Comparison of ENCODE assay signal across 7 mouse cellular contexts in the genomic region with DNA sequence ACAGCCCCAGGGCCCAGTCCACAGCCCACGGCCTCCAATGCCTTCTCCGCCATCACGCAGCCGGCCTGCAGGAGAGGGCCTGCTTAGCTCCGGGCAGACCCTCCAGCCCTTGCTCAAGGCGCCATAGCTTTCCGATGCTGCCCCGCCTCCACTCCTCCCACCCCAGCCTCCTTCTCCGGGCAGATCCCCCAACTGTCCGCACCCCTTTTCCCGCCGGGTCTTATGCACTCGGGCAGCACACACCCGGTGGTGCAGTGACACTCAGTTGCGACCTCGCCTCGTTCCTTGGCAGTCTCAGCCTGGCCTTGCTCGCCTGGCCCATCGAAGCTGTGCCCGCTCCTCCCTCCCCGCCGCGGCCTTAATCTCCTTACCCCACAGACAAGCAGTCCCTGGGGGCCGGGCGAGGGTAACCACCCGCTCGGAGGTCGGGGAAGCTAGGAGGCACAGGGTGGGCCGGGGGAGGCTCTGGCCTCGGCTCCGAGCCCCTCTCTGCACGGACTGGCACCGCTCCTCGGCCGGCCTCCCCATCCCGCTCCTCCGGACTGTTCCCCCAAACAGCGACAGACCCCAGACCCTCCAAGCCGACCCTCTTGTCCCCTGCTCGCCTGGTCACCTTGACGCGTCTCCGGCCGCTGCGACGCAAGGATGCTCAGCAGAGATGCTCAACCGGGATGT. TPM values are rescaled to one million over a fixed set of nuclear protein-coding genes. Genes with fewer than 3 reads are reported as not detected.
A peak's percentile ranks its signal among the peaks of the same experiment; 100 is the strongest.
DNase-seq lines count a peak whose midpoint lies in the region; ATAC-seq and TF ChIP-seq lines count a peak whose summit lies in the region.

No protein-coding gene starts in this region.

- H3K9ac ChIP-seq in lung, embryonic 14.5 days = peak overlapping the region; percentile 64
- peak overlapping the region; percentile 96 for H3K9ac ChIP-seq in midbrain, embryonic 14.5 days (replicated peaks; ENCODE audit: low read length)
- H3K9ac ChIP-seq in stomach, postnatal 0 days (ENCODE audit: low read length) = peak overlapping the region; percentile 63

- H3K4me3 ChIP-seq in lung, embryonic 14.5 days (ENCODE audit: low read depth, low read length) = peak overlapping the region; percentile 63
- peak overlapping the region; percentile 100 for H3K4me3 ChIP-seq in erythroblast, embryonic 14.5 days (replicated peaks)
- H3K4me3 ChIP-seq in limb, embryonic 10.5 days = peak overlapping the region; percentile 69
- H3K4me3 ChIP-seq in midbrain, embryonic 14.5 days (replicated peaks; ENCODE audit: low read depth, low read length) = peak overlapping the region; percentile 88
- peak overlapping the region; percentile 61 for H3K4me3 ChIP-seq in stomach, postnatal 0 days (ENCODE audit: low read depth, low read length)

- peak overlapping the region; percentile 97 for H3K4me2 ChIP-seq in lung, embryonic 14.5 days
- peak overlapping the region; percentile 90 for H3K4me2 ChIP-seq in midbrain, embryonic 14.5 days (ENCODE audit: low read length)
- peak overlapping the region; percentile 83 for H3K4me2 ChIP-seq in stomach, postnatal 0 days (replicated peaks; ENCODE audit: low read depth)

- peaks cover 4% of the 10 kb centered on the region; the same call in 1 of the 2 replicates for H3K4me1 ChIP-seq in lung, embryonic 14.5 days (ENCODE audit: insufficient read depth)
- H3K4me1 ChIP-seq in erythroblast, embryonic 14.5 days (ENCODE audit: control insufficient read depth) = peaks cover 83% of the 10 kb centered on the region
- H3K4me1 ChIP-seq in limb, embryonic 10.5 days = peaks cover 26% of the 10 kb centered on the region
- peaks cover 23% of the 10 kb centered on the region; the same call in 1 of the 2 replicates for H3K4me1 ChIP-seq in midbrain, embryonic 14.5 days (ENCODE audit: control insufficient read depth, insufficient read depth, low read length)
- no peaks in the 10 kb centered on the region for H3K4me1 ChIP-seq in stomach, postnatal 0 days (replicated peaks; ENCODE audit: control insufficient read depth, insufficient read depth)

- peaks cover 3% of the 10 kb centered on the region; the same call in 1 of the 2 replicates for H3K36me3 ChIP-seq in lung, embryonic 14.5 days (ENCODE audit: insufficient read depth)
- H3K36me3 ChIP-seq in erythroblast, embryonic 14.5 days (ENCODE audit: control insufficient read depth) = peaks cover 81% of the 10 kb centered on the region
- peaks cover 27% of the 10 kb centered on the region for H3K36me3 ChIP-seq in limb, embryonic 10.5 days
- peaks cover 25% of the 10 kb centered on the region for H3K36me3 ChIP-seq in midbrain, embryonic 14.5 days (ENCODE audit: control insufficient read depth, insufficient read depth, low read length)
- H3K36me3 ChIP-seq in stomach, postnatal 0 days (ENCODE audit: control insufficient read depth, insufficient read depth, low read length) = peaks cover 4% of the 10 kb centered on the region; the same call in 1 of the 2 replicates

- WGBS in lung, embryonic 14.5 days = under 1% methylated on average over 45 of the region's 47 CpGs
- under 1% methylated on average over 47 of the region's 47 CpGs for WGBS in limb, embryonic 10.5 days
- WGBS in midbrain, embryonic 14.5 days = under 1% methylated on average over 47 of the region's 47 CpGs
- WGBS in stomach, postnatal 0 days = 1% methylated on average over 44 of the region's 47 CpGs

- H3K27ac ChIP-seq in lung, embryonic 14.5 days (ENCODE audit: low read depth) = no peak overlapping the region
- H3K27ac ChIP-seq in limb, embryonic 10.5 days = peak overlapping the region; percentile 80
- peak overlapping the region; percentile 84 for H3K27ac ChIP-seq in midbrain, embryonic 14.5 days (replicated peaks; ENCODE audit: low read depth, low read length)
- H3K27ac ChIP-seq in stomach, postnatal 0 days (replicated peaks) = no peak overlapping the region

- peaks cover 27% of the 10 kb centered on the region for H3K27me3 ChIP-seq in lung, embryonic 14.5 days (ENCODE audit: insufficient read depth, low read length)
- peaks cover 2% of the 10 kb centered on the region; the same call in 1 of the 2 replicates for H3K27me3 ChIP-seq in erythroblast, embryonic 14.5 days (ENCODE audit: control insufficient read depth)
- peaks cover 54% of the 10 kb centered on the region for H3K27me3 ChIP-seq in limb, embryonic 10.5 days (ENCODE audit: low read depth, poor library complexity, severe bottlenecking)
- H3K27me3 ChIP-seq in midbrain, embryonic 14.5 days (ENCODE audit: control insufficient read depth, insufficient read depth, low read length) = no peaks in the 10 kb centered on the region
- H3K27me3 ChIP-seq in stomach, postnatal 0 days (ENCODE audit: control insufficient read depth, insufficient read depth, low read length) = no peaks in the 10 kb centered on the region

- no peak for TF ChIP-seq CTCF in lung, embryonic 14.5 days (IDR thresholded peaks at IDR 0.05; ENCODE audit: low read depth)
- TF ChIP-seq CTCF in stomach, postnatal 0 days (IDR thresholded peaks at IDR 0.05; ENCODE audit: low read depth) = no peak

- no peaks in the 10 kb centered on the region for H3K9me3 ChIP-seq in lung, embryonic 14.5 days (ENCODE audit: low read depth, low read length)
- H3K9me3 ChIP-seq in erythroblast, embryonic 14.5 days (ENCODE audit: control insufficient read depth, low read length) = peaks cover 9% of the 10 kb centered on the region
- H3K9me3 ChIP-seq in limb, embryonic 10.5 days (replicated peaks) = no peaks in the 10 kb centered on the region
- H3K9me3 ChIP-seq in midbrain, embryonic 14.5 days (ENCODE audit: control insufficient read depth, low read length) = no peaks in the 10 kb centered on the region
- H3K9me3 ChIP-seq in stomach, postnatal 0 days (ENCODE audit: control insufficient read depth, low read length) = no peaks in the 10 kb centered on the region

- ATAC-seq in lung, embryonic 14.5 days (ENCODE audit: insufficient read depth) = peak; percentile 57
- ATAC-seq in midbrain, embryonic 14.5 days (ENCODE audit: low FRiP score, low TSS enrichment) = peak; percentile 71
- peak; percentile 35; the same call in 1 of the 2 replicates for ATAC-seq in stomach, postnatal 0 days (ENCODE audit: low FRiP score, low TSS enrichment)

- DNase-seq in lung, embryonic 14.5 days = peak; percentile 37
- no peak for DNase-seq in lung, adult 18-20 months
- DNase-seq in cerebellum, adult 11 months = peak; percentile 40
- peak; percentile 76 for DNase-seq in limb, embryonic 10.5 days (ENCODE audit: low spot score)
- DNase-seq in midbrain, embryonic 14.5 days = peak; percentile 80
- DNase-seq in stomach, postnatal 0 days (ENCODE audit: low spot score) = peak; percentile 50

- TF ChIP-seq EP300 in stomach, postnatal 0 days (optimal IDR thresholded peaks at IDR 0.05) = no peak

RNA-seq across cellular contexts. Expression of a gene that starts 0.9 kb away (rescaled TPM):
- polyA plus RNA-seq in lung, embryonic 14.5 days (2014; fragmentation: Nextera tagmentation; extraction: Ambion mirVana) = 2.4 and 2.7 TPM in 2 replicates
- 19.1 and 19.9 TPM in 2 replicates for polyA plus RNA-seq in erythroblast, embryonic 14.5 days (2012)
- 1.9 and 4.6 TPM in 2 replicates for polyA plus RNA-seq in limb, embryonic 10.5 days (2016; fragmentation: Nextera tagmentation; extraction: Ambion mirVana)
- polyA plus RNA-seq in midbrain, embryonic 14.5 days (2014; fragmentation: Nextera tagmentation; extraction: Ambion mirVana) = 18.9 and 20.1 TPM in 2 replicates
- 1.4 TPM in 2 replicates for polyA plus RNA-seq in stomach, postnatal 0 days (2015; fragmentation: Nextera tagmentation; extraction: Ambion mirVana)

RNA-seq across cellular contexts. Expression of a gene that starts 17.9 kb away (rescaled TPM):
- polyA plus RNA-seq in lung, embryonic 14.5 days (2014; fragmentation: Nextera tagmentation; extraction: Ambion mirVana) = 19.1 and 20.1 TPM in 2 replicates
- polyA plus RNA-seq in erythroblast, embryonic 14.5 days (2012) = 0.57 and 0.75 TPM in 2 replicates
- polyA plus RNA-seq in limb, embryonic 10.5 days (2016; fragmentation: Nextera tagmentation; extraction: Ambion mirVana) = 28.2 and 30.4 TPM in 2 replicates
- 15.9 and 24.7 TPM in 2 replicates for polyA plus RNA-seq in midbrain, embryonic 14.5 days (2014; fragmentation: Nextera tagmentation; extraction: Ambion mirVana)
- 8.9 and 9.4 TPM in 2 replicates for polyA plus RNA-seq in stomach, postnatal 0 days (2015; fragmentation: Nextera tagmentation; extraction: Ambion mirVana)

RNA-seq across cellular contexts. Expression of a gene that starts 19.1 kb away (rescaled TPM):
- polyA plus RNA-seq in lung, embryonic 14.5 days (2014; fragmentation: Nextera tagmentation; extraction: Ambion mirVana) = 9.2 and 9.6 TPM in 2 replicates
- polyA plus RNA-seq in erythroblast, embryonic 14.5 days (2012) = 0.07 TPM in 1 of 2 replicates, not detected in the other
- 2.1 and 3.3 TPM in 2 replicates for polyA plus RNA-seq in limb, embryonic 10.5 days (2016; fragmentation: Nextera tagmentation; extraction: Ambion mirVana)
- 3.7 and 3.9 TPM in 2 replicates for polyA plus RNA-seq in midbrain, embryonic 14.5 days (2014; fragmentation: Nextera tagmentation; extraction: Ambion mirVana)
- polyA plus RNA-seq in stomach, postnatal 0 days (2015; fragmentation: Nextera tagmentation; extraction: Ambion mirVana) = 9.2 and 10.7 TPM in 2 replicates

RNA-seq across cellular contexts. Expression of a gene that starts 32.5 kb away (rescaled TPM):
- polyA plus RNA-seq in lung, embryonic 14.5 days (2014; fragmentation: Nextera tagmentation; extraction: Ambion mirVana) = 6.7 and 8.6 TPM in 2 replicates
- 24.5 and 25.4 TPM in 2 replicates for polyA plus RNA-seq in erythroblast, embryonic 14.5 days (2012)
- 6.9 and 9.9 TPM in 2 replicates for polyA plus RNA-seq in limb, embryonic 10.5 days (2016; fragmentation: Nextera tagmentation; extraction: Ambion mirVana)
- 25.2 and 25.5 TPM in 2 replicates for polyA plus RNA-seq in midbrain, embryonic 14.5 days (2014; fragmentation: Nextera tagmentation; extraction: Ambion mirVana)
- polyA plus RNA-seq in stomach, postnatal 0 days (2015; fragmentation: Nextera tagmentation; extraction: Ambion mirVana) = 7.4 and 7.5 TPM in 2 replicates

RNA-seq across cellular contexts. Expression of a gene that starts 36.3 kb away (rescaled TPM):
- 0.11 and 0.13 TPM in 2 replicates for polyA plus RNA-seq in lung, embryonic 14.5 days (2014; fragmentation: Nextera tagmentation; extraction: Ambion mirVana)
- polyA plus RNA-seq in erythroblast, embryonic 14.5 days (2012) = not detected in 2 replicates
- 0.13 TPM in 1 of 2 replicates, not detected in the other for polyA plus RNA-seq in limb, embryonic 10.5 days (2016; fragmentation: Nextera tagmentation; extraction: Ambion mirVana)
- polyA plus RNA-seq in midbrain, embryonic 14.5 days (2014; fragmentation: Nextera tagmentation; extraction: Ambion mirVana) = 0.49 and 0.57 TPM in 2 replicates
- 0.08 and 0.13 TPM in 2 replicates for polyA plus RNA-seq in stomach, postnatal 0 days (2015; fragmentation: Nextera tagmentation; extraction: Ambion mirVana)

Comparison
In these comparisons a context has a peak if more than half of its experiments do, and no peak if none do; other contexts are left out.
1. DNase-seq: peak in lung, embryonic 14.5 days (single experiment), cerebellum, adult 11 months (single experiment), limb, embryonic 10.5 days (single experiment), midbrain, embryonic 14.5 days (single experiment) and stomach, postnatal 0 days (single experiment); none in lung, adult 18-20 months (0 of 2).
2. H3K27ac ChIP-seq: peak in limb, embryonic 10.5 days (single experiment) and midbrain, embryonic 14.5 days (single experiment); none in lung, embryonic 14.5 days (single experiment) and stomach, postnatal 0 days (single experiment).
3. Peak in every context shown above with its lines, with median percentiles within 50 percentile points of each other: ATAC-seq, H3K4me2 ChIP-seq, H3K4me3 ChIP-seq and H3K9ac ChIP-seq.